Mouse (Mus musculus): ENCODE measurements around the gene Efna5.

GRCm38 (mm10) chr17:62614708-62615107, 266.4 kb downstream of the Efna5 start:
- TF ChIP-seq CTCF (IDR thresholded peaks at IDR 0.05; ENCODE audit: borderline replicate concordance, control insufficient read depth, extremely low read depth, insufficient read depth, low read length, poor library complexity) (no peak), POLR2A (IDR thresholded peaks at IDR 0.05; ENCODE audit: control insufficient read depth, extremely low read depth, insufficient read depth, low read length, poor library complexity) (no peak)
